Mouse (Mus musculus) CD4-positive, CD25-positive, alpha-beta regulatory T cell, adult 4 months (primary cell): ENCODE results near the gene Tsc1. TPM values are rescaled to one million over a fixed set of nuclear protein-coding genes. Genes with fewer than 3 reads are reported as not detected.
A peak's percentile ranks its signal among the peaks of the same experiment; 100 is the strongest.

ENCODE experiments used
- ATAC-seq: one replicate; pipeline ENCODE4 v1.8.0; 2017
- polyA plus RNA-seq, 2 experiments: library from polyadenylated mRNA; unstranded; fragments of 100-300 nt; shearing (Covaris generic); gene quantifications; one replicate each; pipeline ENCODE4 v1.2.1; 2017

Gene Tsc1
- 10 to 100 TPM; 15.9 to 33.3 TPM for polyA plus RNA-seq

- peak; percentile 92 for ATAC-seq
Measured at GRCm38 (mm10) chr2:28640461-28641424, at the start of gene Tsc1. Gene Tsc1 (plus strand): TSS chr2:28641228.

DNA sequence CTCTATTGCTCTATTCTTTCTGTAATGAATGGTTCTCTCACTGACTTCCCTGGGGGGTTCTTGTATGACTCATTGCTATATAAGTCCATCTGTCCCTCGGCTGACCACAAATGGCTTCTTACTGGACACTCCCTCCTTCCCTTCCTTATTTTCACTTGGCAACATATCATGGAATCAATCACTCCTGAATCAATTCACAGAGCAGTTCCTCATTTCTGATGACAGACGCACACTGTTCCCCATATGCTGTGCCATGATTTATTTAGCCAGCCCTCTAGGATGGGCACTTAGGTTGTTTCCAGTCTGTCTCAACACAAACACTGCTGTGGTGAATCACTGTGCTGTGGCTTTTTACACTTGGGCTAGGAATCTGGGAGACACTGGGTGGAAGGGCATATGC is 49.5 kb upstream of the Tsc1 start:
- no peak for ATAC-seq

GRCm38 (mm10) chr2:28592809-28593208 is 48.2 kb upstream of the Tsc1 start:
- ATAC-seq: no peak

GRCm38 (mm10) chr2:28596021-28596420 is 45.0 kb upstream of the Tsc1 start:
- ATAC-seq: no peak

GRCm38 (mm10) chr2:28596998-28597397 is 44.0 kb upstream of the Tsc1 start:
- no peak for ATAC-seq

GRCm38 (mm10) chr2:28597733-28598547 is 43.1 kb upstream of the Tsc1 start:
- no peak for ATAC-seq

- no peak for ATAC-seq
Measured at GRCm38 (mm10) chr2:28598692-28599568, 42.1 kb upstream of the Tsc1 start.

DNA sequence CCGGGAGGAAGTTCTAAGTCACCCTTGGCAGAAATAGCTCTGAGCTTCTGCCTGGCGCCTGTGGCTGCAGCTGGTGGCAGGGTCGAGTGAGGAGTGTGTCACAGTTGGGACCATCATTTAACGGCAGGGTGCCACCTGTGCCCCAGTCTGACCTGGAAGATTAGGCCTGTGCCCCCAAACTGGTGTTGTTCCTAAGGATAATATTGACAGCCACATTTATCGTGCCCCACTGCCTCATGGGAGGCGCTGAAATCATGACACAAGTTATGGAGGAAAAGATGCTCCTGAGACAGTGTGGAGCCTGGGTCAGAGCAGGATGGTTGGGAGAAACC is 41.5 kb upstream of the Tsc1 start:
- no peak for ATAC-seq

DNA sequence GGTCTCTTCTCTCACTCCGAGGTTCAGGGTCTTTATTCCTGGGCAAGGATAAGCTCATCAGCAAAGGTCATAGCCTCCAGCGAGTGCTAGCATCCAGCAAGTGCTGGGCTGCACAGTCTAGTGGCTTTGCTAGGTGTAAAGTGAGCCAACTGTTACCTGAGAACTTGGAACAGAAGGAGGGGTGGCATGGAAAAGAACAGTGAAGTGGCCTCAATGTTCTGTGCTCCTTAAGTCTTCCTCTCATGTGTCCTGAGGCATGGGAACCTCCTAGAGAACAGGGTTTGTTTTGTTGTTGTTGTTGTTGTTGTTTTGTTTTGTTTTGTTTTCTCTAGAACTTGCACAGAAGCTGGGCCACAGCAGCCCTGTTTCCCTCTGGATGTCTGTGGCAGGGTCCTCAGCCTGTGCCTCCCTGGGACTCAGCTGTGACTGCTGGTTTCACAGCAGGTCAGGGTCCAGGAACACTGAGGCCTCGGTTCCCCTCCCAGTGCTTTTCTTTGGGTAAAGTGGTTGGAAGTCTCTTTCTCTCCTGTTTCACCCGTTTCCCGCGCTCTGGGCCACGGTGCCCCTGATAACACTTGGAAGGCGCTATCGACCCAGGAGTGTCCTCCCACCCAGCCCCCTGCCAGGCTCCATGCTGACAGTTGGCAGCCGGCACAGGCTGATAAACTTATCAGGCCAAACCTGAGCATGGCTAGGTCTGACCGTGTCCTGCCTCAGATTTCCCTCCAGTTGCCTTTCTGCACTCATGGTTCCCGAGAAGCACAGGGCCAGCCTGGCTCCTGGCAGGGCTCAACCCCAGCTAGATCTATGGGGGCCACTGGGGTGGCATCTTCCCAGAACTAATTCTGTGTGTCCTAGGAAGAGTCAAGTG is 39.1 kb upstream of the Tsc1 start:
- ATAC-seq: no peak

DNA sequence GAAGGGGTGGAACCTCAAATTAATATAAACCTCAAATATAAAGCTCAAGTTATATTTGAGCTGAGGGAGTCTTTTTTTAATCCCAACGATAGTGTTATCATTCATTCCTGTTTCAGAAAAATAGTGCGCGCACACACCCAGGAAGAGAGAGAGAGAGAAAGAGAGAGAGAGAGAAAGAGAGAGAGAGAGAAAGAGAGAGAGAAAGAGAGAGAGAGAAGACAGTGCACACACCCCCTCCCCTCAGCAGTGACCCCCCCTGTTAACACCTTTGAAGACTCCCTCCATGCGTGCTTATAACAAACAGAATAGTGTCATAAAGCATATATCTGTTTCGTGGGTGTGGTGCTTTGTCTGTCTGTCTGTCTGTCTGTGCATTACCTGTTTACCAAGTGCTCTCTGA is 37.5 kb upstream of the Tsc1 start:
- ATAC-seq: no peak

DNA sequence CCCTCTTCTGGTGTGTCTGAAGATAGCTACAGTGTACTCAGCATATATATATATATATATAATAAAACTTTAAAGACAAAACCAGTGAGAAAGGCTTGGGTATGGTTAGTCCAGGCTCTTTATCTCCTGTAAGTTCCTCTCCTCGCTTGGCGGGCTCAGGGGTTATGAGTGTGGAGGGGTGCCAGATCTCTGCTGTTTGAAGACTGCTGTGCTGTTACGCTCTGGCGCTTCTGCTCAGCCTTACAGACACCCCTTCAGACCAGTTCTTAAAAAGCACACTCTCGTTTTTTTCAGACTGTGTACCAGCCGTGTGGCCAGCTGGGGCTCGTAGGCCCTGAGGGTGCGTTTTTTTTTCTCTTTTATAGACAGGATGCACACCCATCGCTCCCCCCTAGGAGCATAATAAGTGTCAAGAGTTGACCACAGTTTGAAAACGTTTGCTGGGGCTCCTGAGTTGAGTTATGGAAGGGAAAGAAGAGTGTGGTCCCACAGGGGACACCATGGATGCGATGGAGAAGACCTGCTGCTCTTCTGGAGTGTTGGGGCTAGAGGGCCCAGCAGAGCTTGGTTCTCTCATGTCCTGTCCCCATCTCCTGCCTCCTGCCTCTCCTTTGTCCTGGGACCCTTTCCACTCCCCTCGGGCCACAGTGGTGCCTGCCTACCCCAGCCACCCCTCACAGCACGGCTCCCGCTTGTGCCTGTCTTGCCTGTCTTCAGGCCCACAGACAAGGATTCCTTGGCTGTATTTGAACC is 35.1 kb upstream of the Tsc1 start:
- no peak for ATAC-seq

DNA sequence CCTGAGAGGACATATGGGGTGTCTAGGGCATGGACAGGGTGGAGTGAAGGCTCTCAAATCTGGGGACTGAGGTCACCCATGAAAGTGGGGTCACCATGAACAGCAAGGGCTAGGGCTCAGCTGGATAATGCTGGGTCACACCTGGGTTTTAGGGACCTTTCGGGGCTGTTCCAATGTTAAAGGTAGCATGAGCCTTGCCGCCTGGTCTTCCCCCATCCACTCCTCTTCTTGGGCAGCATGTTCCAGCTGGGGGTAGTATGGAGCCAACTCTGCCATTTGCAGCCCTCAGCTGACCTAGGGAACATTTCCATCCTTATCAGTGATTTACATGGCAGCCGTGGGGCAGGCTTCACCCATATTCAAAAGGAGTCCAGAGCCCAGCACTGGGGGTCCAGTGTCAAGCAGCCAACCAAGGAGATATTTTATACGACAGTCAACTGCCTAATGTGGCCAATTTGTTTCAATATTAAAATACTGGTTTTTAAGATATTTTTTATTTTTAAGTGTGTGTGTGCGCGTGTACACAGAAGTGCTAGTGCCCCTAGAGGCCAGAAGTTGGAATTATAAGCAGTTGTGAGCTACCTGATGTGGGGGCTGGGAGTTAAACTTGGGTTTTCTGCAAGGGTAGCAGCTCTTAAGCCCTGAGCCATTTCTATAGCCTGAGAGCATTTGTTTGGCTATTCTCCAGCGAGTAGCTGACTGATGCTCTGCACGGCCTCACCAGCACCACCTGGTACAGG is 34.3 kb upstream of the Tsc1 start:
- ATAC-seq: no peak

- ATAC-seq: no peak
Measured at GRCm38 (mm10) chr2:28607341-28608165, 33.5 kb upstream of the Tsc1 start.

- ATAC-seq: no peak
Measured at GRCm38 (mm10) chr2:28609851-28610250, 31.2 kb upstream of the Tsc1 start.

GRCm38 (mm10) chr2:28610716-28611406 is 30.2 kb upstream of the Tsc1 start:
- ATAC-seq: no peak

DNA sequence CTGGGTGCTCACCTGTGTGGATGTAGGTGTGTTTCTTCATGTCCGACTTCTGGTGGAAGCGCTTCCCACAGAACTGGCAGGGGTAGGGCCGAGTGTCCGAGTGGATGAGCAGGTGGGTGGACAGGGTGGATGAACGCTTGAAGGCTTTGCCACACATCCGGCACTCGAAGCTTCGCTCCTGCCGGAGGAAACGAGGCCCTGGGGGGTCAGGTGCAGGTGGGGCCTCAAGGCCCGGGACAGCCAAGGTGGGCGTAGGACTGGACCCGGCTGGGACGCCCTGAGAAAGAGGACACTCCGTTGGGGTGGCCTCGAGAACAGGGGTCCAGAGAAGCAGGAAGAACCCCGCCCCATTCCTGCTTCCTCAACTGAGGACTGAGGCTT is 29.6 kb upstream of the Tsc1 start:
- no peak for ATAC-seq

- ATAC-seq: no peak
Measured at GRCm38 (mm10) chr2:28612436-28613063, 28.5 kb upstream of the Tsc1 start.

GRCm38 (mm10) chr2:28613599-28613998 is 27.4 kb upstream of the Tsc1 start:
- no peak for ATAC-seq
